Mouse (Mus musculus) hindbrain, embryonic 16.5 days (tissue): ENCODE measurements around the gene Six3. TPM values are rescaled to one million over a fixed set of nuclear protein-coding genes. Genes with fewer than 3 reads are reported as not detected.
A peak's percentile ranks its signal among the peaks of the same experiment; 100 is the strongest.

Source experiments
- ATAC-seq: fragments of 200-750 bp; cut with Nextera tagmentation; 2 replicates; pipeline ENCODE4 v1.8.0; 2017; ENCODE audit warnings: moderate TSS enrichment, moderate library complexity
- H3K27ac ChIP-seq: fragments of 300-500 bp; sonication (generic); 2 replicates; pipeline ENCODE4 v1.5.1; 2014; ENCODE audit warnings: low read depth, mild to moderate bottlenecking, control low read depth, low read length, moderate library complexity
- H3K27me3 ChIP-seq: fragments of 300-500 bp; sonication (generic); replicated peaks from 2 replicates; pipeline ENCODE4 v1.6.1; 2014; ENCODE audit warnings: low read length; ENCODE audit not compliant: control insufficient read depth, insufficient read depth
- H3K36me3 ChIP-seq: fragments of 300-500 bp; sonication (generic); 2 replicates; pipeline ENCODE4 v1.6.1; 2014; ENCODE audit warnings: mild to moderate bottlenecking, low read length, moderate library complexity, mixed read lengths; ENCODE audit not compliant: control insufficient read depth, insufficient read depth
- H3K4me1 ChIP-seq: fragments of 300-500 bp; sonication (generic); 2 replicates; pipeline ENCODE4 v1.6.1; 2014; ENCODE audit warnings: low read depth, low read length; ENCODE audit not compliant: control insufficient read depth, insufficient read depth
- H3K4me2 ChIP-seq: fragments of 300-500 bp; sonication (generic); 2 replicates; pipeline ENCODE4 v1.6.1; 2014; ENCODE audit warnings: mild to moderate bottlenecking, low read length, control low read depth, moderate library complexity
- H3K4me3 ChIP-seq: fragments of 300-500 bp; sonication (generic); 2 replicates; pipeline ENCODE4 v1.5.1; 2014; ENCODE audit warnings: mild to moderate bottlenecking, low read length, control low read depth, moderate library complexity
- H3K9ac ChIP-seq: fragments of 300-500 bp; sonication (generic); 2 replicates; pipeline ENCODE4 v1.6.1; 2014; ENCODE audit warnings: low read depth, mild to moderate bottlenecking, control low read depth, low read length, moderate library complexity
- H3K9me3 ChIP-seq: fragments of 300-500 bp; sonication (generic); 2 replicates; pipeline ENCODE4 v1.6.1; 2014; ENCODE audit warnings: mild to moderate bottlenecking, low read length, moderate library complexity; ENCODE audit not compliant: control insufficient read depth
- WGBS: fragments of 180-500 bp; shearing (Covaris S2); extraction: QIAGEN DNeasy Blood & Tissue Kit; methylation state at CpG from one replicate; pipeline ENCODE4 v1.1.7; 2014; 5-methylcytosine and 5-hydroxymethylcytosine counted together
- polyA plus RNA-seq: library from polyadenylated mRNA; unstranded; fragments of >200 nt; fragmentation: Nextera tagmentation; extraction: Ambion mirVana; gene quantifications from 2 replicates; pipeline ENCODE4 v1.2.1, GENCODE M21; 2015

Gene Six3
- polyA plus RNA-seq, 1 experiment from 2014 or later, result 0.06 TPM

GRCm38 (mm10) chr17:85623161-85624050, 10.0 kb downstream of the Six3 start:
- Histone ChIP-seq H3K9me3 (no peaks in the 10 kb centered on the region), H3K9ac (no peak overlapping the region), H3K4me3 (no peak overlapping the region), H3K27me3 (peaks cover 62% of the 10 kb centered on the region), H3K4me2 (no peak overlapping the region), H3K27ac (no peak overlapping the region), H3K36me3 (no peaks in the 10 kb centered on the region), H3K4me1 (peaks cover 10% of the 10 kb centered on the region)
- WGBS, result under 1% methylated on average over 51 of the region's 52 CpGs
- no peak for ATAC-seq

- peaks cover 64% of the 10 kb centered on the region for H3K27me3 ChIP-seq
- no peak overlapping the region for H3K9ac ChIP-seq
- no peak for ATAC-seq
- H3K27ac ChIP-seq, result no peak overlapping the region
- no peak overlapping the region for H3K4me2 ChIP-seq
- no peaks in the 10 kb centered on the region for H3K36me3 ChIP-seq
- H3K4me1 ChIP-seq, result peaks cover 10% of the 10 kb centered on the region
- no peaks in the 10 kb centered on the region for H3K9me3 ChIP-seq
- H3K4me3 ChIP-seq, result no peak overlapping the region
- under 1% methylated on average over 13 of the region's 13 CpGs for WGBS
Measured at GRCm38 (mm10) chr17:85624051-85624420, 10.6 kb downstream of the Six3 start.

- H3K4me2 ChIP-seq, result no peak overlapping the region
- 2% methylated on average over 26 of the region's 26 CpGs for WGBS
Measured at GRCm38 (mm10) chr17:85624981-85625940, 11.9 kb downstream of the Six3 start.

GRCm38 (mm10) chr17:85626091-85626860, 12.9 kb downstream of the Six3 start:
- H3K9me3 ChIP-seq, result no peaks in the 10 kb centered on the region
- H3K4me1 ChIP-seq, result peaks cover 5% of the 10 kb centered on the region
- no peak for ATAC-seq
- no peak overlapping the region for H3K9ac ChIP-seq
- no peak overlapping the region for H3K4me3 ChIP-seq
- WGBS, result 5% methylated on average over 14 of the region's 14 CpGs
- peaks cover 69% of the 10 kb centered on the region for H3K27me3 ChIP-seq
- H3K36me3 ChIP-seq, result no peaks in the 10 kb centered on the region
- H3K4me2 ChIP-seq, result no peak overlapping the region
- H3K27ac ChIP-seq, result no peak overlapping the region

More at GRCm38 (mm10) chr17:85624981-85625940, 11.9 kb downstream of the Six3 start:
- ATAC-seq, result no peak
- peaks cover 67% of the 10 kb centered on the region for H3K27me3 ChIP-seq
- no peak overlapping the region for H3K4me3 ChIP-seq
- no peak overlapping the region for H3K27ac ChIP-seq
- no peaks in the 10 kb centered on the region for H3K36me3 ChIP-seq
- H3K4me1 ChIP-seq, result peaks cover 10% of the 10 kb centered on the region
- no peaks in the 10 kb centered on the region for H3K9me3 ChIP-seq
- no peak overlapping the region for H3K9ac ChIP-seq

- Histone ChIP-seq H3K27me3 (peaks cover 66% of the 10 kb centered on the region), H3K9ac (no peak overlapping the region), H3K27ac (no peak overlapping the region), H3K36me3 (no peaks in the 10 kb centered on the region), H3K9me3 (no peaks in the 10 kb centered on the region), H3K4me3 (no peak overlapping the region), H3K4me2 (no peak overlapping the region), H3K4me1 (no peaks in the 10 kb centered on the region)
- WGBS, result 51% methylated on average over 5 of the region's 5 CpGs
- no peak for ATAC-seq
Measured at GRCm38 (mm10) chr17:85627751-85628150, 14.3 kb downstream of the Six3 start.

- H3K9ac ChIP-seq, result no peak overlapping the region
- no peak overlapping the region for H3K27ac ChIP-seq
- 3% methylated on average over 8 of the region's 8 CpGs for WGBS
- H3K27me3 ChIP-seq, result peaks cover 67% of the 10 kb centered on the region
- H3K9me3 ChIP-seq, result no peaks in the 10 kb centered on the region
- H3K36me3 ChIP-seq, result no peaks in the 10 kb centered on the region
- H3K4me1 ChIP-seq, result no peaks in the 10 kb centered on the region
- no peak overlapping the region for H3K4me2 ChIP-seq
- no peak overlapping the region for H3K4me3 ChIP-seq
- peak; percentile 61 for ATAC-seq
Measured at GRCm38 (mm10) chr17:85628811-85629210, 15.4 kb downstream of the Six3 start.

GRCm38 (mm10) chr17:85629396-85629795, 16.0 kb downstream of the Six3 start:
- Histone ChIP-seq H3K4me1 (no peaks in the 10 kb centered on the region), H3K4me2 (no peak overlapping the region), H3K9ac (no peak overlapping the region), H3K27ac (no peak overlapping the region), H3K9me3 (no peaks in the 10 kb centered on the region), H3K36me3 (no peaks in the 10 kb centered on the region), H3K27me3 (peaks cover 72% of the 10 kb centered on the region), H3K4me3 (no peak overlapping the region)
- no peak for ATAC-seq
- 68% methylated on average over 1 of the region's 1 CpGs for WGBS

- ATAC-seq, result no peak
- Histone ChIP-seq H3K9ac (no peak overlapping the region), H3K4me2 (no peak overlapping the region), H3K4me3 (no peak overlapping the region), H3K4me1 (no peaks in the 10 kb centered on the region), H3K36me3 (no peaks in the 10 kb centered on the region), H3K27me3 (peaks cover 68% of the 10 kb centered on the region), H3K27ac (no peak overlapping the region), H3K9me3 (no peaks in the 10 kb centered on the region)
- WGBS, result 49% methylated on average over 22 of the region's 22 CpGs
Measured at GRCm38 (mm10) chr17:85630296-85631050, 17.1 kb downstream of the Six3 start.
